Mouse (Mus musculus): Measurements from ENCODE around the gene Phactr3.

DNA sequence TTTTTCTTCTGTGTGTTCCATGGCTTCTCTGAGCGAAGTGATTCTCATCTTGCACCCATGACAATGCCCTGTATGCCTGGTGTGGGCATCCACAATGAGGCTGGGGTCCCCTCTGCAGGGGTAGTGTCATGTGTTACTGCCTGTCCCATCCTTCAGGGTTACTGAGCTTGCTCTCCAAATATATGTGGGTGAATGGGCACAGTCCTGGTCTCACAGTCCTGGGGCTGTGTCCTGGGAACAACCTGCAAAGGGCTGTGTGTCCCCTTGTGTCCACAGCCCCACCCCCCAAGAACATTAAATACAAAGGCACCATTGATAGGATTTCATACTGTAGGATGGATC, 185.4 kb downstream of the Phactr3 start:
- TF ChIP-seq CTCF (IDR thresholded peaks at IDR 0.05; ENCODE audit: low read depth) (no peak), EP300 (IDR thresholded peaks at IDR 0.05; ENCODE audit: low read depth) (no peak)

Measured in liver, embryonic 14.5 days (tissue).